Mouse (Mus musculus) heart, embryonic 11.5 days (tissue): Measurements from ENCODE around the gene Btnl10. TPM values are rescaled to one million over a fixed set of nuclear protein-coding genes. Genes with fewer than 3 reads are reported as not detected.

Experiments used
- ATAC-seq: fragments of 200-750 bp; cut with Nextera tagmentation; replicated peaks from 2 replicates; pipeline ENCODE4 v1.8.0; 2017; ENCODE audit warnings: moderate library complexity; ENCODE audit not compliant: insufficient number of reproducible peaks, low FRiP score, low TSS enrichment
- H3K27ac ChIP-seq: fragments of 300-500 bp; sonication (generic); 2 replicates; pipeline ENCODE4 v1.5.1; 2014; ENCODE audit warnings: mild to moderate bottlenecking, low read depth, low read length
- H3K27me3 ChIP-seq: fragments of 300-500 bp; sonication (generic); 2 replicates; pipeline ENCODE4 v1.6.1; 2014; ENCODE audit warnings: mild to moderate bottlenecking, low read length, mixed read lengths; ENCODE audit not compliant: control insufficient read depth, insufficient read depth
- H3K36me3 ChIP-seq: fragments of 300-500 bp; sonication (generic); 2 replicates; pipeline ENCODE4 v1.6.1; 2014; ENCODE audit warnings: mild to moderate bottlenecking, low read length, moderate library complexity, mixed read lengths; ENCODE audit not compliant: control insufficient read depth, insufficient read depth
- H3K4me1 ChIP-seq: fragments of 300-500 bp; sonication (generic); 2 replicates; pipeline ENCODE4 v1.6.1; 2014; ENCODE audit warnings: low read length; ENCODE audit not compliant: control insufficient read depth, insufficient read depth
- H3K4me2 ChIP-seq: fragments of 300-500 bp; sonication (generic); 2 replicates; pipeline ENCODE4 v1.6.1; 2014; ENCODE audit warnings: mild to moderate bottlenecking, moderate library complexity
- H3K4me3 ChIP-seq: fragments of 300-500 bp; sonication (generic); 2 replicates; pipeline ENCODE4 v1.5.1; 2014; ENCODE audit warnings: low read depth, low read length
- H3K9ac ChIP-seq: fragments of 300-500 bp; sonication (generic); 2 replicates; pipeline ENCODE4 v1.6.1; 2014; ENCODE audit warnings: mild to moderate bottlenecking, low read depth, low read length, moderate library complexity
- H3K9me3 ChIP-seq: fragments of 300-500 bp; sonication (generic); replicated peaks from 2 replicates; pipeline ENCODE4 v1.6.1; 2016; ENCODE audit warnings: low read length; ENCODE audit not compliant: control insufficient read depth
- WGBS: fragments of 180-500 bp; shearing (Covaris S2); extraction: QIAGEN DNeasy Blood & Tissue Kit; methylation state at CpG from one replicate; pipeline ENCODE4 v1.1.7; 2014; ENCODE audit not compliant: insufficient replicate concordance; 5-methylcytosine and 5-hydroxymethylcytosine counted together
- polyA plus RNA-seq: library from polyadenylated mRNA; unstranded; fragments of >200 nt; fragmentation: Nextera tagmentation; extraction: Ambion mirVana; gene quantifications from 2 replicates; pipeline ENCODE4 v1.2.1, GENCODE M21; 2014

Btnl10 gene
- polyA plus RNA-seq, 1 experiment from 2014 or later: 0.27 TPM

GRCm38 (mm10) chr11:58926651-58927050 is 8.9 kb downstream of the Btnl10 start:
- H3K27me3 ChIP-seq: no peaks in the 10 kb centered on the region
- no peak overlapping the region for H3K27ac ChIP-seq
- no peaks in the 10 kb centered on the region for H3K9me3 ChIP-seq
- H3K4me1 ChIP-seq: no peaks in the 10 kb centered on the region
- H3K9ac ChIP-seq: no peak overlapping the region
- WGBS: 82% methylated on average over 2 of the region's 3 CpGs
- no peak overlapping the region for H3K4me3 ChIP-seq
- ATAC-seq: no peak
- no peaks in the 10 kb centered on the region for H3K36me3 ChIP-seq
- H3K4me2 ChIP-seq: no peak overlapping the region

- Histone ChIP-seq H3K36me3 (no peaks in the 10 kb centered on the region), H3K9me3 (no peaks in the 10 kb centered on the region), H3K27me3 (no peaks in the 10 kb centered on the region), H3K4me3 (no peak overlapping the region), H3K4me1 (no peaks in the 10 kb centered on the region), H3K9ac (no peak overlapping the region), H3K27ac (no peak overlapping the region), H3K4me2 (no peak overlapping the region)
- no peak for ATAC-seq
- 75% methylated on average over 2 of the region's 2 CpGs for WGBS
Measured at GRCm38 (mm10) chr11:58927053-58927452, 9.3 kb downstream of the Btnl10 start.

GRCm38 (mm10) chr11:58927790-58928651 is 10.3 kb downstream of the Btnl10 start:
- ATAC-seq: peak; percentile 43; the same call in 1 of the 2 replicates
- Histone ChIP-seq H3K4me2 (peak overlapping the region; percentile 54), H3K27ac (peak overlapping the region; percentile 30; the same call in 1 of the 2 replicates), H3K9ac (peak overlapping the region; percentile 52), H3K4me1 (no peaks in the 10 kb centered on the region), H3K9me3 (no peaks in the 10 kb centered on the region), H3K4me3 (peak overlapping the region; percentile 21), H3K27me3 (no peaks in the 10 kb centered on the region), H3K36me3 (peaks cover 6% of the 10 kb centered on the region; the same call in 1 of the 2 replicates)
- WGBS: 24% methylated on average over 20 of the region's 20 CpGs

- Histone ChIP-seq H3K27ac (no peak overlapping the region), H3K27me3 (no peaks in the 10 kb centered on the region), H3K9ac (no peak overlapping the region), H3K9me3 (no peaks in the 10 kb centered on the region), H3K4me1 (no peaks in the 10 kb centered on the region), H3K36me3 (peaks cover 17% of the 10 kb centered on the region), H3K4me2 (no peak overlapping the region), H3K4me3 (no peak overlapping the region)
- WGBS: 60% methylated on average over 4 of the region's 4 CpGs
- no peak for ATAC-seq
Measured at GRCm38 (mm10) chr11:58929055-58929454, 11.3 kb downstream of the Btnl10 start.

DNA sequence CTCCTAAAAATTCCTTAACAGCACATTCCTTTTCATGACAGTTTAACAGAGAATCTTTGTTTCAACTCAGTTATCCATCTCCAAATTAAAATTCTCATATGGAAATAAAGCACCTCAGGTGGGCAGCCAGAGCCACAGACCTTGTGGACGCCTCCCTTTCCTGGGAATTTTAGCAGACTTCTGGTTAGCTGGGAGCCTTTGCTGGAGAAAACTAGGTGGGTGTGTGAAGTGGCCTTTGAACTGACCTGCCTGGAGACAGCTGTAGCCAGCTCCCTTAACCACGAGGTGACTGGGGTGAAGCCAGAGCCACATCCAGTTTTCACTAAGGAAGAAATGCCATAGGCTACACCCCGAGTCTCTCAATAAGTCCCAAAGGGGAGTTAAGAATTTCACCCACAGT is 11.9 kb downstream of the Btnl10 start:
- Histone ChIP-seq H3K36me3 (peaks cover 20% of the 10 kb centered on the region), H3K4me2 (no peak overlapping the region), H3K4me3 (no peak overlapping the region), H3K27me3 (no peaks in the 10 kb centered on the region), H3K27ac (no peak overlapping the region), H3K9me3 (no peaks in the 10 kb centered on the region), H3K9ac (0 out of 2 replicates have a peak overlapping the region, but pooled peaks have one; percentile 25), H3K4me1 (no peaks in the 10 kb centered on the region)
- WGBS: 34% methylated on average over 3 of the region's 3 CpGs
- no peak for ATAC-seq

DNA sequence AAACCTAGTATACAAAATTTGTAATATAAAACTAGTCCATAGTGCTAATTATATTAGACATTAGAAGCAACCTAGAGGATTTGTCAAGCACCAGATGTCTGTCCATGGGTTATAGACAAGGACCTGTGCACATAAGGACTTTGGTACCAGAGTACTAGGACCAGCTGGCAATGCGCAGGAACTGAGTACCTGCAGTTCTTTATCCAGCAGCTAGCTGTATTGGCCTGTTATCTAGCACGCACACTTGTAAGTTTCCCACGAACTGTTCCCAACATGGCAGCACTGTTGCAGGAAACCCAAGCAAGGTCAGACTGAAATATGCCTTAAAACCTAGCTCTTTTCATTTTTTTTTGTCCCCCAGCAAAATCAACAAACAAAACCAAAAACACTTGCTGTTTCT is 12.5 kb downstream of the Btnl10 start:
- no peaks in the 10 kb centered on the region for H3K4me1 ChIP-seq
- no peaks in the 10 kb centered on the region for H3K27me3 ChIP-seq
- no peaks in the 10 kb centered on the region for H3K9me3 ChIP-seq
- 71% methylated on average over 3 of the region's 3 CpGs for WGBS
- H3K4me2 ChIP-seq: no peak overlapping the region
- H3K36me3 ChIP-seq: peaks cover 20% of the 10 kb centered on the region
- no peak overlapping the region for H3K9ac ChIP-seq
- no peak overlapping the region for H3K27ac ChIP-seq
- ATAC-seq: no peak
- no peak overlapping the region for H3K4me3 ChIP-seq

GRCm38 (mm10) chr11:58931576-58931975 is 13.9 kb downstream of the Btnl10 start:
- H3K36me3 ChIP-seq: peaks cover 20% of the 10 kb centered on the region
- H3K9me3 ChIP-seq: no peaks in the 10 kb centered on the region
- no peak for ATAC-seq
- 71% methylated on average over 4 of the region's 4 CpGs for WGBS
- no peak overlapping the region for H3K4me3 ChIP-seq
- no peaks in the 10 kb centered on the region for H3K27me3 ChIP-seq
- H3K4me2 ChIP-seq: no peak overlapping the region
- no peak overlapping the region for H3K9ac ChIP-seq
- no peaks in the 10 kb centered on the region for H3K4me1 ChIP-seq
- no peak overlapping the region for H3K27ac ChIP-seq

DNA sequence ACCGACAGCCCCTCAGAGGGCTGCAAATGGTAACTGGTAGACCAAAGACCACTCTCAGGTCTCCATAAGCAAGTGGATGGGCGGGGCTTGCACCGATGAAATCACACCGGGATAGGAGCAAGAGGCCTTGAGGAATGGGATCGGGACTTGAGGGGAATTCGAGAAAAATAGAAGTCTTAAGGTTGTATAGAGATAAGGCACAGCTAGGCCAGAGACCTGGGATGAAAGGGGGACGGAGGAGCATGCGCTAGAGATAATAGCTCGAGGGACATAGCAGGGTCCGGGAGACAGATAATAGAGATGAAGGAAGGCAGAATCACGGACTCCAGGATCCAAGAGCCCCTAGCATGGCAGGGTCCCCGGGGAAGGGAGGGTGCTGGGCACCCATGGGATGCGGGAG is 20.2 kb downstream of the Btnl10 start:
- Histone ChIP-seq H3K36me3 (peaks cover 14% of the 10 kb centered on the region), H3K27ac (peak overlapping the region; percentile 92), H3K9ac (peak overlapping the region; percentile 79), H3K4me3 (peak overlapping the region; percentile 86), H3K4me1 (peaks cover 10% of the 10 kb centered on the region), H3K4me2 (peak overlapping the region; percentile 100), H3K9me3 (no peaks in the 10 kb centered on the region), H3K27me3 (no peaks in the 10 kb centered on the region)
- 1% methylated on average over 13 of the region's 13 CpGs for WGBS
- no peak for ATAC-seq
